Mouse (Mus musculus): ENCODE measurements around the gene Panx2. TPM values are rescaled to one million over a fixed set of nuclear protein-coding genes. Genes with fewer than 3 reads are reported as not detected.

Panx2 gene
- total RNA-seq, 2 experiments from 2014 or later = not detected

DNA sequence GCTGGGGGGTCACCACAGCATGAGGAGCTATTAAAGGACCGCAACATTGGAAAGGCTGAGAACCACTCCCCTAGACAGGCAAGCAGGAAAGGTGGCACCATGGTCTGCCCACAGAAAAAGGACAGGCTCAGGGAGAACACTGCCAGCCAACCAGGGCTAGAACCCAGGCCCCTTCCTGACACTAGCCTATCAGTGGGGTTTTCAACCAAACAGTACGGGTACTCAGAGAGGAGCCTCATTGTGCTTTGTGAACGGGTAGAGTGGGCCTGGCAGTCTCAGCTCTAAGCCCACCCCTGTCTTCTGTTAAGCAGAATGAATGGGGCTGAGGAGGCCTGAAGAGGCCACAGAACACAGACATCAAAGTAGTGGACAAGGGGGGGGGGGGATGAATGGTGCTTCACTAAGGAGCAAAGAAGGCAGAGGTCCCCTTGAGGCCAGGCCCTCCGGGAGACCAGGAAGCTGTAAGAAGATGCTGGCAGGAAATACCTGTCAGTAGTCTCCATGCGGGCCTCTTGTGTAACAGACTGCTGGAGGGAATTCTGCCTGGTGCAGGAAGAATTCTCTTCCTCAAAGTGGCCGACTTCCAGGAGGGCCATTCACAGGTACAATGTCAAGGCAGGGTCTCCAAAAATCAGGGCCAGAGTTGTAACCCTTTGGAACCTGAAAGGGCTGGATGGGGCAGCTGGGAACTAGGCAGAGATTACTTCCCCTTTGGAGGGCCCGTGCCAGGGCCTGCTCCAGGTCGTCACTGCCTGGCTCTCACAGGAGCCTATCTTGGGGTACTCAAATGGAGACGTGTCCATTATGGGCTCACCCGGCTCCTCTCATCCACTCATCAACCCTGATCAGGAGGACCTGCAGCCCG is 15.3 kb downstream of the Panx2 start, which contains the start of gene Trabd:
Gene Trabd, plus strand, starts transcription at position 512 of the 865 bp plus-strand sequence.
- peak; percentile 24 for DNase-seq (ENCODE audit: low spot score)

DNA sequence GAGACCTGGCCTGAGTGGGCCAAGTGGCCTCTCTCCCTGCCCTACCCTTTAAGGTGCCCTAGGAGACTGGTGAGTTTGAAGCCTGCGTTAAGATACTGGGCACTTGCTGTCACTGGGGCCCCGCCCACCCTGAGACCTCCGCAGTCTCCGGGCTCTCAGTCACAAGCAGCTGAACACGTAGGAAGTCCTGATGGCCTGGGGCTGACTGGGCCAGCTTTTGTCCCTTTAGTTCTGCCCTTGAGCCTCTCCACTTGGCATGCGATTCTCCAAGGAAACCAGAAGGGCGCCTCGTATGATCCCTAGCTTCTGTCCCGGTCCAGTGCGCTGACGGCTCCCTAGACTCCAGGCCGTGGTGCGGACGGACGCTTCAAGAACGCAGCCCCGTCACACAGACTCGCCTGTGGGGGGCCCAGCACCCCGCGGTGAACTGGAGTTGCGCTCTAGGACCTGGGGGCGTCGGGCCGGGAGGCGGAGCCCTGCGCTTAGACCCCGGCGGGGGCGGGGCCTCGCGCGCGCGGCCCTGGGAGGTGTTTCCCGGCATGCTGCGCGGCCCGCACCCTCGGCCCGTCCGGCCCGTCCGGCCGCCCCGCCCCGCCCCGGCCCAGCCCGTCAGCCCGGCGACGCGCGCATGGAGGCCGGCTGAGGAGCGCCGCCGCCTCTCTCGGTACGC is 16.1 kb downstream of the Panx2 start:
- DNase-seq (ENCODE audit: low spot score) = peak; percentile 84

DNA sequence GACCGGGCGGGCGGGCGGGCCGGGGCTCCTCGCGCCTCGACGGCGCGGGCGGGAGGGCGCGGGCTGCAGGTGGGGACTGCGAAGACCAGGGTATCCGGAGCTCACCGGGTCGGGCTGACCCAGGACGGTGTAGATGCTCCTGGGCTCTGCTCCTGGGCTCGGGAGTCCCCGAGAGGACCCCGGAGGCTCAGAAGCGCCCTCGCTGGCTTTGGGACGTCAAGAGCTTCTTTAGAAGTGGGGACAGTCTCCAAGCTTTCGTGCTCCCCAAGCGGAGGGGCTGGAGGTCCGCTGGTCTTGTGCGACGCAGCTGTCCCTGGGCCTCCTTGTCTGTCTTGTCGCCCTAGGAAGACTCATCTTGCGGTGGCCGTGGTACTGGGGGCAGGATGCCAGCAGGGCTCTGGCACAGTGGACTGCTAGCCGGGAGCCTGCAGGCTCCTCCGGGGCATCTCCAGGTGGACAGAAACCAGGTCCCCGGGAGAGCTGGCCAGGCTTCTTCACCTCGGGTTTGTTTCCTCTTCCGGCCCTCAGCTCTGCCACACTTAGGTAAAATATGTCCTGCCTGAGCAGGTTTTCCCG is 16.7 kb downstream of the Panx2 start:
- peak; percentile 48 for DNase-seq (ENCODE audit: low spot score)

DNA sequence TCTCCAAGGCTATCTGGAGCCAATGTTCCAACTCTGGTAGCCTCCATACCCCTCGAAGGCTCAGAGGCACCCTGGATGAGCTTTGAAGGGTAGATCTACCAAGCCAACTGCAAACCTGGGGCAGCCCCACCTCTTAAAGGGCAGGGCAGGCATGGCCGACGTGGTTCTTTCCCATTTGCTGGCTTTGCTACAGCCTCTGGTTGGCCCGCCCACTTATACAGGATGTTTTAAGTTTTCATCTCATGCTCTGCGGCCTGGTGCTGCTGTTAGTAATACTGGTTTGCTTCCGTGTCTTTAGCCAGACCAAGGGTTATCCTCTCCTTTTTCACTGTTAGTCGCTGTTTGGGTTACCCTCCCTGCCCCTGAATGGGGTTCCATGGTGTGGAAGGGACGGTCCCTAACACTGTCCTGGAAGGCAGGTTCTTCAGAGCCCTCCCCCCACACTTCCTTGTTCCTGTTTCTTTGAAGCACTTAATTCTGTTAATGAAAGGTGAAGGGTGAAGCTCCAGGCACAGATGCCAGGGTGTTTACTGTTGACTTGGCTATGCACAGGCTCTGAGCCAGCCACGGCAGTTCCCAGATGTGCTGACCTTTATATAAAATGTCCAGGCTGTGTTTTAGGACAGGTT is 18.8 kb downstream of the Panx2 start:
- DNase-seq (ENCODE audit: low spot score) = peak; percentile 22

DNA sequence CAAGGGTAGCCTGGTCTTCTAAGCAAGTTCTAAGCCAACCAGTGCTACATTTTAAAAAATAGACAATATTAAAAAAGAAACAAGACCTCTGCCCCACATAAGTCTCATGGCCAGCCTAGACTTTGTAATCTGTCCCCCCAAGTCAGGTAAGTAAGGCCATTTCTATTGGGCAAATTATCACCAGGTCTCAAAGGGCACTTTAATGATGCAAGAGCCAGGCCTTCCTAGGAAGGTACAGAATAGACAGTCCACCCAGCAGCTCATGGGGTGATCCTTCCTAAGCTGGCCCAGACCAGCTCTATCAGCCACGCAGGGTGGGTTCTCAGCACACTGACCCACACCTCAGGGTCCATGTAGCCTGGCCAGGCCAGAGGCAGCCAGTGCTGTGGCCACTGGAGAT is 24.4 kb downstream of the Panx2 start:
- no peak for DNase-seq (ENCODE audit: low spot score)

DNA sequence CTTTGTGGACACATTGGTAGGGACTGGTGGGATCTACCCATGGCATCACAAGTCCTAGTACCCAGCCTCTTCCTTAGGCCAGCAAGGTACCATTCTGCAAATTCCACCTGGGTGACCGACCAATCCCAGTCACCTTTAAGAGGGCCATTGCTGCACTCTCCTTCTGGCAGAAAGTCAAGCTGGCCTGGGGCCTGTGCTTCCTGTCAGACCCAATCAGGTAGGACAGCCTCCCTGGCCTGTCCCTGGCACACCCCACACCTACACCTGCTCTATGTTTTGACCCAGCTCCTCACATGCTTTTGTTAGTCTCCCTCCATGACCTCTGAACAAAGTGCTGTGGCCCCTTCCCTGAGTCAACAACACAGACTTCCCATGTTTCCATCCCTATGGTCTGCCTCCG is 25.3 kb downstream of the Panx2 start:
- no peak for DNase-seq (ENCODE audit: low spot score)

DNA sequence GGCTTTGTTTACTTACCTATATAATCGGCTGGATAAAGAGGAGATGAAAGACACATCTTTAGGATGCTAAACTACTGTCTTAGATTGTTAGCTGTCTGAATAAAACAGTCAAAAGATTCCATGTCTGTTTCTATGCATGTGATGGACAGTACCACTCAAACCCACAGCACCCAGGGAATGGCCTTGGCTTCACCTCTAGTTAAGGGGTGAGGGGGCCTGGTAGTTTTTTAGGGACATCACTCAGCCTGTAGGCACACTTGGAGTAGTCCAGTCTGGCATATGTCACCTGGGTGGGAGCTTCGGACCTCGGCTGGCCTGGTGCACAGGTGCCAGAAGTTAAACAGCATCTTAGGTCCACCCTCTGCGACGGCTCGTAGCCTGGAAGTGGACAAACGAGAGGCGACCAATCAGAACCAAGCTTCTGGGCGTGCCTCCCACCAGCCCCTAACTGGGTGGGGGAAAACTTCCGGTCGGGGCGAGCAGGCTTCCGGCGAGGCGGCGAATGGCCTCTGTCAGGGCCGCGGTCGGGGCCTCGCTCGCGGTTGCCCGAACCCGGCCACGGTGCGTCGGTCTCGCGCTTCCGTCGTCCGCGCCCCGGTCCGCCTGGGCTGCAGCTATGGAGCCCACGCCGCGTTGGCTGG is 29.2 kb downstream of the Panx2 start, which contains the start of gene Selenoo:
Gene Selenoo, plus strand, starts transcription at position 478 of the 641 bp plus-strand sequence.
- peak; percentile 92 for DNase-seq (ENCODE audit: low spot score)

DNA sequence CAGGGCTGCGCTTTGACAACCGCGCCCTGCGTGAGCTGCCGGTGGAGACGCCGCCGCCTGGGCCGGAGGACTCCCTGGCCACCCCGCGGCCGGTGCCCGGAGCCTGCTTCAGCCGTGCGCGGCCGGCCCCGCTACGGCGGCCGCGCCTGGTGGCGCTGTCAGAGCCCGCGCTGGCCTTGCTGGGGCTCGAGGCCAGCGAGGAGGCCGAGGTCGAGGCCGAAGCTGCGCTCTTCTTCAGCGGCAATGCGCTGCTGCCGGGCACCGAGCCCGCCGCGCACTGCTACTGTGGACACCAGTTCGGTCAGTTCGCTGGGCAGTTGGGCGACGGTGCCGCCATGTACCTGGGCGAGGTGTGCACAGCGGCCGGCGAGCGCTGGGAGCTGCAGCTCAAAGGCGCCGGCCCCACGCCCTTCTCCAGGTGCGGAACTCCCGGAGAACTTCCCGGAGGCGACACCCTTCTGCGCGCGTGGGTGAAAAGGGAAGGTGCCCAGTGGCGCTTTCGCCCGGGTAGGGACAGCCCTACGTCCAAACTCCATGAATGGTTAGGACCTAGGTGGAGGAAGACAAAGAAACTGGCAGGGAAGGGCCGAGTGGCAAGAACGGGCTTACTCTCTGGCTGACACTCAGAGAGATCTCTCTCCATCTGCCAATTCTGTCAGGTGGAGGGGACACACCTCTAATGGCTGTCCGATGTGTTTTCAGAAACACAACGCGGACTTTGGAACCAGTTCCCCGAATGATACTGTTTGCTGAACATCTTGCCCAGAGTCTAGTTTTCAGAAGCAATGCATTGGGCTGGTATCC is 29.9 kb downstream of the Panx2 start:
- DNase-seq (ENCODE audit: low spot score) = peak; percentile 17

DNA sequence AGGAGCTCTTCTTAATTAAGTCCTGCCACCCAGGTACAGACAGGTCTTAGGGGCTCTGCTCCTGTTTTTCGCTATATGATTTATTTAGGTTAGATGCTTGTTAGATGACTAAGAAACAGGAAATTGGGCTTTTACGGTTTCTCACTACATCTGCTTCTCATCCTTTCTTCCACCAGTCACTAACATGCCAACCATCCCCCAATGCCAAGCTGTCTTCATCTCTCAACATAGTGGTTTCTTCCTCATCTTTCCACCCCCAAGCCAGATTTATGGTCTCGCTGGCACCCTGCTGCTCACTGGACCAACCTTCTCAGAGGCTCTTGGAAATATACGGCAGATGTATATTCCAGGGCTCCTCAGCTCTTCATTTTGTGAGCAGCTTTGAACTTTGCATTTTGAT is 31.1 kb downstream of the Panx2 start:
- no peak for DNase-seq (ENCODE audit: low spot score)

DNA sequence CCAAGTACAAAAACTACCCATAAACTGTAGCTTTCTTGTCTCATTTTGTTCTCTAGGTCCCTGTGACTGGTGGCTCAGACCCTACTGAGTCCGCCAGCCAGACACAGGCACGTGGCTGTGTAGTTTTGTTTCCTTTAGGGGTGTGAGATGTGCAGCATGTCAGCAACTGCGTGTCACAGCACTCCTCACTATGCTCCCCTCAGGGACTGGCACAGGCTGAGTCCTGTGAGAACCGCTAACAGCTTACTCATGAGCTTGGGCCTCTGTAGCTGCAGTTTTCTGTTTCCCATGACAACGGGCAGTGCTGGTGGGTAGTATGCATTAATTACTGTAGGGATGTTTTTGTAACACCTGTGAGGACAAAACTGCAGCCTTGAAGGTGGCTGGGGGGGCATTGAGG is 32.6 kb downstream of the Panx2 start:
- DNase-seq (ENCODE audit: low spot score) = no peak

DNA sequence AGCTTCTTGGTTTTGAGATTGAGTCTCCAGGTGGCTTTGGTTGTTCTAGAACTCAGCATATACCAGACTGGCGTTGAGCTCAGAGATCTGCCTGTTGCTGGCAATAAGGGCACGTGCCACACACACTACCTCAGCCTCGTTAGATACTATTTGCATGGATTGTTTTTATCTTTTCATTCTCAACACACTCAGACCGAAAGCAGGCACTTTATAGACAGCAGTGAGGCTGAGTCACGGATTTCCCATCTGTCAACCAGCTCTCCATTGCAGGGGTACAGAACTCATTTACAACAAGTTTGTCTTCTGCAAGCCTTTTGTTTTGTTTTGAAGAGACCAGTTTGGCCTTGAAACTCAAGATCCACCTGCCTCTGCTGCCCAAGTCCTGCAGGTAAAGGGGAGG is 37.9 kb downstream of the Panx2 start:
- no peak for DNase-seq (ENCODE audit: low spot score)

DNA sequence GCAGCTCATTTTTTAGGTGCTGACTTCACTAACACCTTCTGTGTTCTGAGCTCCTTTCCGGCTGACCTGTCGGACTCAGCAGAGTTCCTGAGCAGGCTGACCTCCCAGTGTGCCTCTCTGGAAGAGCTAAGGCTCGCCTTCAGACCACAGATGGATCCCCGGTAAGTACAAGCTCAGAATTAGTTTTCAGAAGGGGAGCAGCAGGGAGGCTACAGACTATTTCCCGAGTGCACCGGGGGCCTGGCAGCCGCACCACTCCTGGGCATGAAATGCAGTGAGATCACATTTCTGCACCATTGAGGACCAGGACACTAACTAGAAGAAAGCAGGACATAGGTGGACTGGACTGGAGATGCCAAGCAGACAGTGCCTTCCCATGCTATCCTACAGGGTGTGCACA is 39.1 kb downstream of the Panx2 start:
- DNase-seq (ENCODE audit: low spot score) = no peak

DNA sequence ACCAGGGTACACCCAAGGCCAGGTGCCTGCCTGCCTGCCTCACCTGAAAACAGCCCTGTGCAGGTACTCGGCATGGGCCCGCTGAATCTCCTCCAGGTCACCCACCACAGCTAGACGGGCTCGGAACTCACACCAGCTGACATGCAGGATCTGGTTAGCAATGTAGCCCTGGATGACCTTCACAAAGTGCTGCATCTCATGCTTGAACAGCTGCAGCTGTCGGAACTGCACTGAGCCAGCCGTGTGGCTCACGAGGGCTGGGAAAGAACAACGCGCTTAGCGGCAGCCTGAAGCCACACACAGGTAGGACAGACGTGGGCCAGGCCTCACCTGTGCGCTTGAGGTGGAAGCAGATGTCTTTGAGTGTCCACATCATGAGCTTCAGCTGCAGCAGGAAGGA is 41.3 kb downstream of the Panx2 start:
- no peak for DNase-seq (ENCODE audit: low spot score)

DNA sequence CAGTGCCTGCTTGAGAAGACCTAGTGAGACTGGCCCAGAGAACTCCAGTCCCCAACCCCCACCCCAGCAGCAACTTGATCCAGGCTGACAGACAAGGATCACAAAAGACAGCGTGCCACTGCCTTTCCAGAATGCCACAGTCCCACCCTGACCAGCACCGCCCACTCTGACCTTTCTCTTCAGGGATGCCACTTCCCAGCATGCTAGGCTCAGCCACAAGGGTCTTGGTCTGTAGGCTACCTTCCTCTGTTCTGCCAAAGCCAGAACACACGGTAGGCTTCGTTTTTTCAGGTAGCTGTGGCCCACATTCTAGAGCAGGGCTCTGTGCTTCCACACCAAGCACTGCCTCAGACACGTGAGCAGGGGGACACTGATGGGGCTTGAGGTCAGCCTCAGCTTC is 43.1 kb downstream of the Panx2 start:
- DNase-seq (ENCODE audit: low spot score) = no peak

DNA sequence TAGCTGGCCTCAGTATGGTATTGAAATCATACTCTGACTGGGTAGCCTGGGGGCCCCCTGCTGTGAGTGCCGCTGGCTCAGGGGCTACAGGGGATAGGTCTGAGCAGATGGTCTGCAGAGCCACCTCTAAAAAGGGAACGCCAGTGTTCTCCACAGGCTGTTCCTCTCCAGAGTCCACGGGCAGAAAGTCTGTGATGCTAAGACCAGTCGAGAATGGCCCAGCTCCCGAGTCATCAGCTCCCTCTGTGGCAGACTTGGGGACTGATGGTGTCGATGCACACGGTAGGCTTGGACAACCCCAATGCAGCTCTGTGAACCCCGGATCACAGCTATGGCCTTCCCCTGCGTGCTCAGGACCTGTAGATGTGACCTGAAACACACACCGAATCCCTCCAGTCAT is 44.4 kb downstream of the Panx2 start:
- DNase-seq (ENCODE audit: low spot score) = no peak

DNA sequence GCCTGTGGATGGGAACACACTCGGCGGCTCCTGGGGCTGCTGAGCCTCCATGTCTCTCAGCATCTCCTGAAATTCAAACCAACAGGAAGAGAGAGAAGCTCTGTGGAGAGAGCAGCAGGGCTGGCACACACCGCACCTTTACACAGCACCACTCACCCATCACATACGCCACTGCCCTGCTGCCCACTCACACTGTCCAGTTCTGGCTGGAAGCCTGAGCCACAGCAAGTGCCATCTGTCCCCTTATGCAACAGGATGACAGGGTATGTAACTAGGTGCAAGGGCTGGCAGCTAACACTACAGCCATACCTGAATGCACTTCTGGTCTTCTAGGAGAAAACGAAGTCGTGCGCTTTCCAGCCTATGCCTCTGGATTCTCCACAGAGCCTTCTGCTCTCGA is 44.9 kb downstream of the Panx2 start:
- DNase-seq (ENCODE audit: low spot score) = no peak

DNA sequence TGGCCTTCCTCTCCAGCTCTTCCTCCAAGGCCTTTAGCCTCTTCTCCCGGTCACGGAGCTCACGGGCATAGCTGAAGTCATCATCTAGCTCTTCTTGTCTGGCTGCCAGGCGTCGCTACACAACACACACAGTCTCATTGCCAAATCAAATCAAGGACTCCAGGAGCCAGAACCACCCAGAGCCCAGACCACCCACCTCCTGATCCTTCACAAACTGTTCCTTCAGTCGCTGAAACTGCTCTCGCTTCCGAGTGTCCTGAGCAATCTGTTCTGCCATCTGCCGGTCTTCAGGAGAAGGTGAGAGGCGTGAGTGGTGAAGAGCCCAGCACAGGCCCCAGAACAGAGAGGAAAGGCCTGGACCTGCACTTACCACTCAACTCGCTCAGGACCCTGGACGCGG is 46.5 kb downstream of the Panx2 start:
- no peak for DNase-seq (ENCODE audit: low spot score)

DNA sequence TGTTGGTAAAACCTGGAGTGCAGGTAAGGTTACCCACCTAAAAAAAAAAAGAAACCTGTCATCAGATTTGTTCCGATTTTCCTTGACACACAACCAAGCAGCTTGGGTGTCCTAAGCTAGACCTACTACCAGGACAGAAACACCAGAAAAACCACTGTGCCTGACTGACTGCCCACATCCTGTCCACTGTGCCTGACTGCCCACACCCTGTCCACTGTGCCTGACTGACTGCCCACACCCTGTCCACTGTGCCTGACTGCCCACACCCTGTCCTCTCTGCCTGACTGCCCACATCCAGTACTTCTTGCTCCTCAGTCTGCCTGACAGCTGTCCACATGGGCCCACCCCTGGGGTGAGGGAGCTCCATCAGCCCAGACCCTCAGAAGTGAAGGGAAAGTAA is 47.4 kb downstream of the Panx2 start:
- DNase-seq (ENCODE audit: low spot score) = no peak

DNA sequence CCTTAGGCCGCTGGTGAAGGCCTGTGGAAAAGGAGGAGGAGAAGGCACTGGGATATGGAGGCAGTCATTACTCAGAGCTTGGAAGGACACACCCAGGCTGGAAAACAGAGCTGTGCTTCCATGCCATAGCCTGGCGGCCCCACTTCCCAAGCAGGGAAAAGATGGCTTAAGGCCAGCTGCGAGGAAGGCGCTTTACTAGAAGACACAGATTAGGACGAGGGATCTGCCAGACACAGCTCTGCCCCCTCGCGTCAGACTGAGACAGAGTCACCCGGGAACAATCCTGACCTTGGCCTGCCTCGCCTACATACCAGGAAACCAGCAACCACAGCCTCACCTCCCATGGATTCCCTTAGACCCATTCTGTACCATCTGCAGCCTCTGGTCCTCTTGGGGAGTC is 50.6 kb downstream of the Panx2 start:
- no peak for DNase-seq (ENCODE audit: low spot score)

DNA sequence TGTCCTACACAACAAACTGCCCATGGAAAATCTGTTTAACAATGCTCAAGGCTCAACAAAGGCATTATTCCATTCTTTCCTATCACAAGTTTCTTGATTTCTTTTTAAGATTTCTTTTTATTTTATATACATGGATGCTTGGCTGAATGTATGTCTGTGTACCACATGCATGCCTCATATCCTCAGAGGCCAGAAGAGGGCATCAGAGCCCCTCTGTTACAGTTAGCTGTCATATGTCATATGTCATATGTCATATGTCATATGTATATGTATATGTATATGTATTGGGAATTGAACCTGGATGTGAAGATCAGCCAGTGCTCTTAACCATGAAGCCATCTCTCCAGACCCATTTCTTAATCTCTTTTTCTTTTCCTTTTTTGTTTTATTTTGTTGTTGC is 58.5 kb downstream of the Panx2 start:
- no peak for DNase-seq (ENCODE audit: low spot score)
